Mouse (Mus musculus): ENCODE data around the gene Myo1g. TPM values are rescaled to one million over a fixed set of nuclear protein-coding genes. Genes with fewer than 3 reads are reported as not detected.

Myo1g gene
- polyA plus RNA-seq, 1 experiment from 2014 or later: 4.3 TPM

DNA sequence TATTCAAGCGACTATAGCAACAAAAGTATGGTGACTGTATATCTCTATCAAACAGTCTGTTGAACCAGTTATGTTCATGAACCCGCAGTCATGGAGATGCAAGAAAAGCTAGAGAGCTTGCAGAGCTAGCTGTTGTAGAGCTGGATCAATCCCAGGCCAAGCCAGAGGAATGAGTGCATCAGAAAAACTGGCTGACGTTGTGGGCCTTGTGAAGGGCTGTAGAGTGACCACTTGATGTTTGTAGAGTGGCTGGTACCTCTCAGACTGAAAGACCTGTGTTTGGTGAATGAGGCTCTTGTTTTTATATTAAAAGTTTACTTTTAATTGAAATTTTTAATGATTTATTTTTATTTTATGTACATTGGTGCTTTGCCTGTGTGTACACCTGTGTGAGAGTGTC lies 29.4 kb upstream of the Myo1g start:
- Histone ChIP-seq H3K9me3 (no peaks in the 10 kb centered on the region), H3K4me3 (replicated peaks) (no peak overlapping the region), H3K4me1 (peaks cover 14% of the 10 kb centered on the region; the same call in 1 of the 2 replicates), H3K9ac (no peak overlapping the region), H3K27ac (no peak overlapping the region), H3K4me2 (no peak overlapping the region), H3K36me3 (no peaks in the 10 kb centered on the region), H3K27me3 (replicated peaks) (no peaks in the 10 kb centered on the region)
- ATAC-seq (ENCODE audit: insufficient read depth, low FRiP score, low read depth): no peak
- 90% methylated on average over 3 of the region's 3 CpGs for WGBS

DNA sequence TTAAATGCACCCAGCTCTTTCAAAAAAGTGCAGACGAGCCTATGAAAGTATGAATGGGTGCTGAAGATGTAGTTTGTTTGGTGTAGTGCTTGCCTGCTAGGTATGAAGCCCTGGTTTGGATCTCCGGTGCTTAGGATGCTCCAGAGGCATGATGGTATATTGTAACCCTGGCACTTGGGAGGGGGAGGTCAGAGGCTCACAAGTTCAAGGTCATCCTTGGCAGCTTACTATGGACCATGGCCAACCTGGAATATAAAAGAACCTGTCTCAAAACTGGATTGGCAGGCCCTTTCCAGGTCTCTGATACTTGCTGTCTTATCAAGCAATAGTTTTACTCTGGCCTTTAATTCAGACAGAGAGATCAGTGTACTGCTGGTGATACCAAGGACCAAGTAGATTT lies 29.0 kb upstream of the Myo1g start:
- H3K4me3 ChIP-seq (replicated peaks): no peak overlapping the region
- H3K9me3 ChIP-seq: no peaks in the 10 kb centered on the region
- H3K27me3 ChIP-seq (replicated peaks): no peaks in the 10 kb centered on the region
- WGBS: 91% methylated on average over 2 of the region's 2 CpGs
- H3K36me3 ChIP-seq: no peaks in the 10 kb centered on the region
- H3K27ac ChIP-seq: no peak overlapping the region
- H3K9ac ChIP-seq: no peak overlapping the region
- no peak overlapping the region for H3K4me2 ChIP-seq
- ATAC-seq (ENCODE audit: insufficient read depth, low FRiP score, low read depth): no peak
- H3K4me1 ChIP-seq: peaks cover 13% of the 10 kb centered on the region; the same call in 1 of the 2 replicates

DNA sequence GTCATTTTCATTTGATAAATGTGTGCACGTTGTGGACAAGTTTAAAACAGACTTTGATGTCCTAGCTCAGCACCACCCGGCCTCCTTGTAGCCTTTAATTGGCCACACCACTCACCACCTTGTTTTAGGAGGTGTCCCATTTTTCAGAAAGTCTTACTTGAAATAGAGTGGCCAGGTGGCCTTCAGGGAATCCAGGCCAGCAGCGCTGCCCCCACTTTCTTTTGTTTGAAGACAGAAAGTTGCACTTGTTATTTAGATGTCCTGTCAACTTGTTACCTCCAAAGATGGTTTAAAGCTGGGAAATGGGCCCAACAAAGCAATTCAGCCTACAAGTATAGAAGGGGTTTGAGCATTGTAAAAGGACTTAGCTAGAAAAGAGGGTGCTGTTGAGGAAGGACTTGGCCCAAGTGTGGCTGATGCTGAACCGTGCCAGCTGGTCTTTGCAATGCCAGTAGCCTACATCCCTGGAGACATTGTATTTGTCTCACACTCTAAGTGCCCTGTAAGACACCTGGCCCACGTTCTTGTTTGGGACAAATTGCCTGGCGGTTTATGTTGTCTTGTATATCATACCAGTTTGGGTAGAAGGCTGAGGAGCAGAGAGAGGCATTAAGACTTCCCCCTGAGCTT lies 27.0 kb upstream of the Myo1g start:
- no peaks in the 10 kb centered on the region for H3K9me3 ChIP-seq
- peak overlapping the region; percentile 76; the same call in 1 of the 2 replicates for H3K9ac ChIP-seq
- no peak for ATAC-seq (ENCODE audit: insufficient read depth, low FRiP score, low read depth)
- no peaks in the 10 kb centered on the region for H3K36me3 ChIP-seq
- peaks cover 11% of the 10 kb centered on the region; the same call in 1 of the 2 replicates for H3K4me1 ChIP-seq
- H3K27ac ChIP-seq: peak overlapping the region; percentile 98; the same call in 1 of the 2 replicates
- peak overlapping the region; percentile 84 for H3K4me3 ChIP-seq (replicated peaks)
- WGBS: 31% methylated on average over 6 of the region's 6 CpGs
- no peaks in the 10 kb centered on the region for H3K27me3 ChIP-seq (replicated peaks)
- peak overlapping the region; percentile 55 for H3K4me2 ChIP-seq

DNA sequence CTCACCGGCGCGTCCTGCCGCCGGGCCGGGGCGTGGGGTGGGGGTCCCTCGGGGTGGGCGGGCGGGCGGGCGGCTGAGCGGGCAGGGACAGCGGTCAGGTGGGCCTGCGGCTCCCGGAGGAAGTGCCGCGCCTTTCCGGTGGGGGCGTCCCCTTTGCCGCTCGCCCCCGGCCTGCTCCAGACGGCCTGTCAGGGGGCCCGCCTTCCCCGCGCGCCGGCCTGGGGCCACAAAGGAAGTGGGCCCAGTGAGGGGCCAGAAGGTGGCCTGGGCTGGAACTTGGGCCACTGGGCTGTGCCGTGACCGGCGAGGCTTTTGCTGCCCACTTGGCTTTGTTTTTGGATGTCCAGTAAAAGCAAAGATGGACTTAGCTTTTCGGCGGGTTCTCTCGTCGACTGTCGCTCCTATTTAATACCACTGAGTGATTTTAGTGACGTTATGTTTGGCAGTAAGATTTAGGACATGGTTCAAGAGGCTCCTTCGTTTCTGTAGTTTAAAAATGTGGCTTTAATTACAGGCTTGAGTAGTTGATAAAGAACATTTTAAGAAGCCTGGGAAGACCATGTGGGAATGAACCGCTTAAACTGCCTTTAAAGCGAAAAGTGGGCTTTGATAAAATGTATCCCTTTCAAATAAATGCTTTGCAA lies 26.4 kb upstream of the Myo1g start:
- under 1% methylated on average over 38 of the region's 41 CpGs for WGBS
- no peaks in the 10 kb centered on the region for H3K9me3 ChIP-seq
- H3K4me3 ChIP-seq (replicated peaks): peak overlapping the region; percentile 84
- H3K4me1 ChIP-seq: peaks cover 11% of the 10 kb centered on the region; the same call in 1 of the 2 replicates
- H3K27me3 ChIP-seq (replicated peaks): no peaks in the 10 kb centered on the region
- peak; percentile 52 for ATAC-seq (ENCODE audit: insufficient read depth, low FRiP score, low read depth)
- H3K9ac ChIP-seq: peak overlapping the region; percentile 76
- H3K4me2 ChIP-seq: peak overlapping the region; percentile 55
- peak overlapping the region; percentile 98 for H3K27ac ChIP-seq
- no peaks in the 10 kb centered on the region for H3K36me3 ChIP-seq

DNA sequence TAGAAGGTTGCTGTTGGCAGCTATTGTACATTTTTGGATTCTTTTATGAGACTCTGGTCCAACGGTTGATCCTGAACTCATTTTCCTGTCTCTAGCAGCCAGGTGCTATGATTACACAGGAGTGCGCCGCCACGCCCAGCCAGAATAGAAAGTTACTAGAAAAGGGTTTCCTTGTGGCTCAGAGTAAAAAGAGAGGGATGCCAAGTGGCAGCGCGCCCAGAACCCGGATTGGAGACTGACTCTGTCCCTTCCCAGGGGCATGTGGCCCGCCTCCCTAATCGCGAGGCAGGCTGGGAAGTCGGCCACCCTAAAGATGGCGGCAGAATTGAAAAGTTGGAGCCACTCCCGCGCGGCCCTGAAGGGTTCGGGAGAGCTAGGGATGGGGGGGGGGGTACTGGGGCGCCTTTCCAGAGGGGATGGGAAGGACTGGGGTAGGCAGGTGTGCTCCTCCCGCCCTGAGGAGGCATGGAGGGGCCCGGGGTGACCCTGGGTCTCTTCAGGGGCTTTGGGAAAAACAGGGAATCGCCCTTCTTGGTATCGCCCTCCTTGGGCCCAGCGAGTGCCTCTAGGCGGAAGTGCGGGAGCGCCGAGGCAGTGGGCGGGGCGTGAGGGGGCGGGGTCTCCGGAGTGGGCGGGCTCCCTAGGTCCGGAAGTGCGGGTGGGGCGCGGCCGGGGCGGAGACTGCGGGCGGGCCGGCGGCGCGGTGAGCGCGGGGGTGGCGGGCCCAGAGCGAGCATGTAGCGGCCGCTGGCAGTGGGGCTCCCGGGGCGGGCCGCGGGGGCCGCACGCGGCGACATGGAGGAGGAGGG lies 25.6 kb upstream of the Myo1g start, which contains the start of gene Ccm2:
Gene Ccm2, plus strand, starts transcription at position 683 of the 809 bp plus-strand sequence.
- Histone ChIP-seq H3K27ac (peak within 1 kb of the TSS; percentile 98), H3K4me2 (peak within 1 kb of the TSS; percentile 55), H3K9ac (peak within 1 kb of the TSS; percentile 76), H3K4me3 (replicated peaks) (peak within 1 kb of the TSS; percentile 84), H3K4me1 (peaks cover 11% of the 10 kb centered on the region; the same call in 1 of the 2 replicates), H3K9me3 (no peaks in the 10 kb centered on the region), H3K36me3 (no peaks in the 10 kb centered on the region), H3K27me3 (replicated peaks) (no peaks in the 10 kb centered on the region)
- under 1% methylated on average over 41 of the region's 57 CpGs for WGBS
- peak; percentile 94 for ATAC-seq (ENCODE audit: insufficient read depth, low FRiP score, low read depth)

DNA sequence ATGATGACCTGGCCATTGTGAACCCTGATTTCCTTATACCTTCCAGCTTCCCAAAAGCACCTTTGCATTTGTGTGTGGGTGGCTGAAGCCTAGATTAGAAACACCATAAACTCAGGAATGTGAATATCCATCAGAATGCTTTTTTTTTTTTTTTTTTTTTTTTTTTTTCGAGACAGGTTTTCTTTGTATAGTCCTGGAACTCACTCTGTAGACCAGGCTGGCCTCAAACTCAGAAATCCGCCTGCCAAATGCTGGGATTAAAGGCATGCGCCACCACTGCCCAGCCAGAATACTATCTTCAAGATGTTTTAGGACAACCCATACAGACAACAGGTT lies 25.1 kb upstream of the Myo1g start:
- Histone ChIP-seq H3K4me2 (peak overlapping the region; percentile 55), H3K27me3 (replicated peaks) (no peaks in the 10 kb centered on the region), H3K9me3 (no peaks in the 10 kb centered on the region), H3K36me3 (no peaks in the 10 kb centered on the region), H3K27ac (peak overlapping the region; percentile 98), H3K9ac (no peak overlapping the region), H3K4me1 (peaks cover 11% of the 10 kb centered on the region; the same call in 1 of the 2 replicates), H3K4me3 (replicated peaks) (peak overlapping the region; percentile 84)
- peak; percentile 1; the same call in 1 of the 2 replicates for ATAC-seq (ENCODE audit: insufficient read depth, low FRiP score, low read depth)
- 20% methylated on average over 3 of the region's 3 CpGs for whole genome bisulfite sequencing

DNA sequence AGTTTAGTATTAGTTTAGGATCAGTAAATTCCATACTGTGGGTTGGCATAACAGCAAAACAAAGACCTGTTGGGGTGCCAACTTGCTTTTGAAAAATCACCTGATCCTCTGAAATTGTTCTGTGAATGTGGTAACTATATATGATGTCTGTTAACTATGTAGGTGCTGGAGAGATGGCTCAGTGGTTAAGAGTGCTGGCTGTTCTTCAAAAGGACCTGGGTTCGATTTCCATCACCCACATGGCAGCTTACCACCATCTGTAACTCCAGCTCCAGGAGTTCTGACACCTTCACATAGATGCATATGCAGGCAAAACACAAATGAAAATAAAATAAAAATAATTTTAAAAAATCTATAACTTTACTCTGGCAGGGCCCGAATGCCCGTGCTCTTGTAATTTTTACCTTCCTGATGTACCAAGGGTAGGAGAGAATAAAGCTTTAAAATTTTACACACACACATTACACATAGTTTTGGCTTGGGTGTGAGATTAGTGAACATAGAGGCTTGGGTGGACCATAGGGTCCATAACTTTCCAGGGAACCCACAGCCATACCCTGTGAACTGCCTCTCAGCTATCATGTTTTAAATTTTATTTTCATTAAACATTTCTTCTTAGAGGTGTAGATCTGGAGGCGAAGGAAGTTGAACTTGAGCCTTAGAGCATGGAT lies 24.6 kb upstream of the Myo1g start:
- Histone ChIP-seq H3K4me2 (peak overlapping the region; percentile 55; the same call in 1 of the 2 replicates), H3K9me3 (no peaks in the 10 kb centered on the region)

DNA sequence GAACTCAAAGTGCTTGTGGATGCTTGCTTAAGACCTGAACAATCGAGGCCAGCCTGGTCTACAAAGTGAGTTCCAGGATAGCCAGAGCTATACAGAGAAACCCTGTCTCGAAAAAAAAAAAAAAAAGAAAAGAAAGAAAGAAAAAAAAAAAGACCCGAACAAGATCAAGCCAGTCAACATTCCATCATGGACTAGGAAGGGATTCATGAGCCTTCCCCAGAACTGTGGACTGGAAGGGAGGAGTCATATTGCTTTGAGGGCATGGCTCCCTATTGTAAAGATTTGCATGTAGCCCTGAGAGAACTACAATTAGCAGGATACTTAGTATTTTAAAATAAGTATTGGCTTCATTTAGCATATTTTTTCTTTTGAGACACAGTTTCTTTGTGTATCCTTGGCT lies 23.9 kb upstream of the Myo1g start:
- Histone ChIP-seq H3K27ac (no peak overlapping the region), H3K9me3 (no peaks in the 10 kb centered on the region), H3K4me3 (replicated peaks) (no peak overlapping the region), H3K9ac (no peak overlapping the region), H3K27me3 (replicated peaks) (no peaks in the 10 kb centered on the region), H3K36me3 (no peaks in the 10 kb centered on the region), H3K4me2 (no peak overlapping the region), H3K4me1 (peaks cover 11% of the 10 kb centered on the region; the same call in 1 of the 2 replicates)
- ATAC-seq (ENCODE audit: insufficient read depth, low FRiP score, low read depth): no peak
- WGBS: 82% methylated on average over 3 of the region's 3 CpGs

More for the DNA sequence above, 24.6 kb upstream of the Myo1g start:
- no peaks in the 10 kb centered on the region for H3K27me3 ChIP-seq (replicated peaks)
- no peaks in the 10 kb centered on the region for H3K36me3 ChIP-seq
- no peak for ATAC-seq (ENCODE audit: insufficient read depth, low FRiP score, low read depth)
- H3K9ac ChIP-seq: no peak overlapping the region
- no peak overlapping the region for H3K4me3 ChIP-seq (replicated peaks)
- 92% methylated on average over 4 of the region's 4 CpGs for WGBS
- H3K4me1 ChIP-seq: peaks cover 11% of the 10 kb centered on the region; the same call in 1 of the 2 replicates
- peak overlapping the region; percentile 98 for H3K27ac ChIP-seq

DNA sequence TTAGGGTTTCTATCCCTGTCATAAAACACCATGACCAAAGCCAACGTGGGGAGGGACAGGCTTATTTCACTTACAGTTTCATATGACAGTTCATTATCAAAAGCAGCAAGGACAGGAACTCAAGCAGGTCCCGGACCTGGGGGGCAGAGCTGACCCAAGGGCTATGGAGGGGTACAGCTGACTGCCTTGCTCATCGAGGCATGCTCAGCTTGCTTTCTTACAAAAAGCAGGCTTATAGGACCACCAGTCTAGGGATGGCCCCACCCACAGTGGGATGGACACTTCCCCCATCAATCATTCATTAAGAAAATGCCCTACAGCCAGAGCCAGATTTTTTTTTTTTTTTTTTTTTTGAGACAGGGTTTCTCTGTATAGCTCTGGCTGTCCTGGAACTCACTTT lies 10.0 kb upstream of the Myo1g start:
- Histone ChIP-seq H3K27me3 (replicated peaks) (no peaks in the 10 kb centered on the region), H3K36me3 (peaks cover 10% of the 10 kb centered on the region), H3K4me1 (no peaks in the 10 kb centered on the region), H3K9me3 (no peaks in the 10 kb centered on the region), H3K9ac (no peak overlapping the region), H3K4me2 (no peak overlapping the region), H3K4me3 (replicated peaks) (no peak overlapping the region), H3K27ac (no peak overlapping the region)
- WGBS: 92% methylated on average over 3 of the region's 3 CpGs
- ATAC-seq (ENCODE audit: insufficient read depth, low FRiP score, low read depth): no peak

DNA sequence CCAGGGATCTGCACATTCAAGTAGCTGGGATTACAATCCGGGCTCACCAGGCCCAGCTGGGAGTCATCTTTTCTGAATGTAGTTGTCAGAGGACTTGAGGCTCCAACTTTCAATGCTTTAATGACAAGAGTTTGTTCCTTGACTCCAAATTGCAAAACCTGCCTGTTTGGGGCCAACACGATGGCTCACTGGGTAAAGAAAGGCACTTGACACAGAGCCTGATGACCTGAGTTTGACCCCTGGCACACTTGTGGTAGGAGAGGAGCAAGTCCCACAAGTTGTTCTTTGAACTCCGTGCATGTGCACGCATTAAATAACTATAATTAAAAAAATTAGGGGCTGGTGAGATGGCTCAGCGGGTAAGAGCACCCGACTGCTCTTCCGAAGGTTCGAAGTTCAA lies 9.2 kb upstream of the Myo1g start:
- peaks cover 17% of the 10 kb centered on the region for H3K36me3 ChIP-seq
- no peak for ATAC-seq (ENCODE audit: insufficient read depth, low FRiP score, low read depth)
- H3K27ac ChIP-seq: no peak overlapping the region
- no peak overlapping the region for H3K9ac ChIP-seq
- no peak overlapping the region for H3K4me3 ChIP-seq (replicated peaks)
- WGBS: 87% methylated on average over 8 of the region's 8 CpGs
- H3K27me3 ChIP-seq (replicated peaks): no peaks in the 10 kb centered on the region
- H3K4me2 ChIP-seq: no peak overlapping the region
- no peaks in the 10 kb centered on the region for H3K9me3 ChIP-seq
- H3K4me1 ChIP-seq: no peaks in the 10 kb centered on the region

DNA sequence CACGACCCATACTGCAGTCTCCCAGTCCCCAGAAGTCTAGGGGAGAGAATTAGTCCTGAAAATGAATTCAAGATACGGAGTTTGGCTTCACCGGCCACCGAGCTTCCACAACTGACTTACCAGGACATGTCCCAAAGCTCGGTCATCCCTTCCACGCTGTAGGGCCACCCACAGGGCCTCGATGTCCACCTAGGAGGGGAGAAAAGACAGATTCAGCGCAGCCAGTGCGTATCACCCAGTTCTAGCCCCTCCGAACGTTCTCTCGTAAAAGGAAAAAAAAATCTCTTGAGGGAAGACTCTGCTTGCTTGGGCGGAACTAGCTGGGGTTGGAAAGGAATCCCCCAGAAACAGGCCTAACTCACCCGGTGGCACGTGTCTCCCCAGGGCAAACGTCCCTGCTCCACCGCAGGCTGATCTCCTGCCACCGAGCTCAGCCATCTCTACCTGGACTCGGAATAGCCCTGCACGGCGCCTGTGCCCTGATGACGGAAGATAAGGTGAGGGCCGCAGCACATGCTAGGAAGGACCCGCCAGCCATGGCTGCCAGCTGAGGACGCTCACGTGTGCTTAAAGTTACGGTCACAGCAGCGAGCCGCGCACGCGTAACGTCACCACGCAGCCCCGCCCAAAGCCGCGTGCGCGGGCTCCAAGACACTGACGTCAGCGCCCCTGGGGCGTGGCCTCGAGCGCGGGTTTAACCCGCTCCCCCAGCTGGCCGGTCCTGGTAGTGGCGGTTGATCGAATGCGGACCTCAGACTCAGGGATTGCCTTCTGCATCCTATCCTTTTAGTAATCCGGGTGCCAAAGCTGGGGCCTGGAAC lies 7.6 kb upstream of the Myo1g start:
- under 1% methylated on average over 51 of the region's 51 CpGs for WGBS
- H3K27me3 ChIP-seq (replicated peaks): no peaks in the 10 kb centered on the region
- peak overlapping the region; percentile 82 for H3K27ac ChIP-seq
- H3K9me3 ChIP-seq: no peaks in the 10 kb centered on the region
- H3K36me3 ChIP-seq: peaks cover 26% of the 10 kb centered on the region
- ATAC-seq (ENCODE audit: insufficient read depth, low FRiP score, low read depth): peak; percentile 96
- peak overlapping the region; percentile 66; the same call in 1 of the 2 replicates for H3K9ac ChIP-seq
- peak overlapping the region; percentile 61 for H3K4me2 ChIP-seq
- peak overlapping the region; percentile 59 for H3K4me3 ChIP-seq (replicated peaks)
- no peaks in the 10 kb centered on the region for H3K4me1 ChIP-seq
